Mouse (Mus musculus) v-Abl transformed pro-B cells (cell line): ENCODE results near the gene Hip1.

Source experiments
- in situ Hi-C, 2 experiments: fragments of 400-800 bp; cut with MboI; formaldehyde crosslinking; loops; one replicate each; pipeline ENCODE4 v1.15.1; 2025; ENCODE audit not compliant: unreplicated experiment in 2 of 2

Hip1 gene

DNA sequence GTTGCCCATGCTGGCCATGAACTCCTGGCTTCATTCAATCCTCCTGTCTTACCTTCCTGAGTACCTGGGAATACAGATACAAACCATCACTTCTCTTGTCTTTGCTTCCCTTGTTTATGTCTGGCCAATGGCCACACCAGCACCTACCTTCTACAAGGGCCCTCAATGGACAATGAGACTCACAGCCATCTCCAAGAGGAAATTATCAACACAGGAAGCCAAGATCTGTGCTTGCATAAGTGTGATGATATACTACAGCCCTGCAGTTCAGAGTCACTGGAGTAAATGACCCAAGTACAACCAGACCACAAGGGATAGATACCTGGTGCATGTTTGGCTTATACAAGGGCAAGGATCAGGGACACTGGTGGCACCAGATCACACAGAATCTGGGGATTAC is 9.1 kb downstream of the Hip1 start:
- in situ Hi-C loops: loop anchor here in 1 of 2 experiments (5.0 kb wide), 1 partner anchor 49 kb away; no protein-coding TSS in a partner anchor

DNA sequence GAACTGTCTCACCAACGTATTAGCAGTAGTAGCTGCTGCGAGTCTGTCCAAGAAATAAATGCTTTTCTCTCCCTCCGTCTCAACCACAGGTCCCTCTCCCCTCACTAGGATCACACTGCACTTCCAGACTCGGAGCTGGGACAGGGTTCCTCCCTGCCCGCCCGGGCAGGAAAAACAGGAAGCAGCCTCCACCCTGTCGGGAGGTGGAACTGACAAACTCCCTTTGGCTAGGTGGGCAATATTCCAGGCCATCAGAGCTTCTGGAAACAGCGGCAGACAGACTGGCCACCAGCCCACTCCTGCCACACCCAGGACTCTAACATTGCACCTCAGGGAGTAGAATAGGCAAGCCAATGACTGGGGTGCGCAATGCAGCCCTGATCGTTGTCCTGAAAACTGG is 11.5 kb downstream of the Hip1 start:
- in situ Hi-C loops: no loop called here

DNA sequence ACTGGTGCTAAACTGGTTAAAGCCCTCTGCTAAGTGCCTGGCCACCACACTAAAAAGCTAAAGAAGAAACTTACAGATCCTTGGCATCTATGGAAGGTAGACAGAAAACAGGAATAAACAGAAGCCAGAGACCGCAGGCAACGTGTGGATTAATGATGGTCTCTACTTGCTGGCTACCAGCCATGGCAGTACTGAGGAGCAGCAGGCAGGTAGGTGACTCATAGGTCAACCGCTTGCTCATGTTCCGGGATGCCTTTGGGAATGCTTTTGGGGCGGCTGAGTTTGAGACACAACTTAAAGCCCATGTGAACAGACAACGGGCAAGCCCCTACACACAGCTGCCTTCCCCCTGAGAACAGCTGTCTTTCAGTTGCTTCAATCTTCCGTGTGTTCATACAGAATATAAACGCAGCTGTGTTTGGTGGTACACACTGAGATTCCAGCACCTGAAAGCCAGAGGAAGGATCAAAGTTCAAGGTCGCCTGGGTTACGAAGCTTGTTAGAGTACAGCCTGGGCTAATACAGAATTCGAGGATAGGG is 13.5 kb downstream of the Hip1 start:
- in situ Hi-C loops: no loop called here

DNA sequence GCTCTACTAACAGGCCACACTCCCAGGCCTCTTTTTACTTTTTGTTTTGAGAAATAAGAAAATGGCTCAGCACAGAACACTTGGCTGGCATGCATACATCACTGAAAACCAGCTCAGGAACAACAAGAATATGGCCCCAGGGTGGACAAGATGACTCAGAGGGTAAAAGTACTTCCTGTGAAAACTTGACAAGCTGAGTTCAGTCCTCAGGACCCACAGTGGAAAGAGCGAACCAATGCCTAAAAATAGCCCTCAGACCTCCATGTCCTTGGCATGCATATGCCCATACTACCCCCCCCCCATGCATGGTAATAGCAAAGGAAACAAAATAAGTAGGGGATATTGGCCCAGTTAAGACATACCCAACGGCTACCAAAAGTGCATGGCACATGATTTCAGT is 15.0 kb downstream of the Hip1 start:
- in situ Hi-C loops: no loop called here

DNA sequence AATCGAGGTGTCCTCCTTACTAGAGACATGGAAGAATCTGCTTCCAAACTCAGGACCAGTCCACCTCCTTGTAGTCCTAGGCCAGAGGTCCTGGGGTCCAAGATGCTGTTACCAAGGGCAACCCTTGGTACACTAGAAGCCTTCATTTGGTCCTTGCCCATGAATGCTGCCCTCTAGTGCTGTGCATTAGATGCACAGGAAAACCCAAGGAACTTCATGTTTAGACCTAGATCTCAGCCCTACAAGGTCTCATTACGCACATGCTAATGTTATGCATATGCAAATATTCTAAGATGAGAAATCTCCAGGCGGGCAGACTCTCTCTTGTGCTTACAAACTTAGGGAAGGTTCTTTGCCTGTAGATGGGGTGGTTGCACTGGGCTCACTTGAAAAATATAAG is 15.6 kb downstream of the Hip1 start:
- in situ Hi-C loops: no loop called here

DNA sequence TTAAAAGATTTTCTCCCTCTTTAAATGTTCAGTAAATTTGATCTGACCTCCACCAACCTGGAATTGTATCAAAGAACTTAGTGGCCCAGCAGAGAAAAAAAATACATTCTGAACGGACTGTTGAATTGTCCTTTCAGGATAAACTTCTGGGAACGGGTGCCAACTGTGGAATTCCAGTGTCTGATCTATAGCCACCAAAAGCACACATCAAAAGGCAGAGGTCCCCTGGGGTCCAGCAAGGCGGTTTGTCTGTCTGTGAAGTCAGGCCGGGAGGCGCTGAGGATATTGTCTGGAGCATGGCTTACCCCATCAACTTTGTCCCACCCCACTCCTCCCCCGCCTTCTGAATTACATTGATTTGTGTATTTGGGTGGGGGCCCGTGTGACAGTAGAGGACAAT is 16.9 kb downstream of the Hip1 start:
- in situ Hi-C loops: no loop called here

DNA sequence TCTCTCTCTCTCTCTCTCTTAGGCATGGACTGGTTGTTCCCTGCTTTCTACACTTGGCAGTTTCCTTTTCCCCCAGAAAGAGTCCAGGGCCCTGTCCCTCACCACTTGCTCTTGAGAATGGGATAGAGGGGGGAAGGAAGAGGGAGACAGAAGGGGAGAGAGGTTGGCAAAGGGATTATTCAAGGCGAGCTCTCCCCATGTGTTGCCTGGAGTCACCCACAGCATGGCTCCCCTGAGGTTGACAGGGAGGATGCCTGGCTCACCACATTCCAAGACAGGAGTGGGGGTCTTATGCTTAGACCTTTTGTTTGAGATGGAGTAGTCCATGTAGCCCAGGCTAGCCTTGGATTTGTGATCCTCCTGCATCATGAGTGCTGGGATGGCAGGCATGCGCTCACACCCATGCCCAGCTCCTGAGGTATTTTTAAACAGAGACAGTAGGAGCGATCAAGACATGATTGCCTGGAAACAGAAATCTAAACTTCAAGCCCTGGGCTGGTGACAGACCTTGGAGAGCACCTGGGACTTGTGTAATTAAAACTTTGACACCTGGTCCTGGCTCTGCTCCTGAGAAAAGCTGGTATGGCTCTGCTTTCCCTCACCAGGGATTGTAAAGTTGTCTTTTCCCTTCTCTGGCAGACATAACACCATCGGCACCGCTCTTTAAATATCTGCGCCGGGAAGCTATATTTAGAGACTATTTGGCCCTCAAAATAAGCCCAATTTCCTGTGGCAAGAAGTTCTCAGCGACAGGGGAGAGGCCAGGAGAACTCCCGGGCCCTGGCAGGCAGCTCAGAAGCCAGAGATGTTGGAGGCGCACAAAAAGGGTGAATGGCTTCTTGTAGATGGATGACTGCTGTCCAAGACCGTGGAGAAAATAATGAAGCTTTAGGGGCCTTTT is 20.0 kb downstream of the Hip1 start:
- in situ Hi-C loops: no loop called here

DNA sequence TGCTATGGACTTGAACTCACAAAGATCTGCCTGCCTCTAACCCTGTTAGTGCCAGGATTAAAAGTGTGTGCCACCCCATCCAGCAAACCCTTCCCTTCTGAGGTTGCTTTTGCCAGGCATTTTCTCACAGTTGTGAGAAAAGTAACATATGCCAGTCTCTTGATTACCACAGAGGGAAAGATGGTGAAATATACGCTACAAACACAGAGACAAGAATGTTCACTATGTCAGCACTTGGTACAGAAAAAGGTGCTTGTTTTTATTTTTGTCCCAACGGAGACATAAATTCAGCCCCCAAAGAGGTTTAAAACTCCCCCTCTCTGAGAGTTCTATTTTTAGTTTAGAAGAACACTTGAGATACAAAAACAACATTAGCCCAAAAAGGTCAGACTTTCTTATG is 20.8 kb downstream of the Hip1 start:
- in situ Hi-C loops: no loop called here

DNA sequence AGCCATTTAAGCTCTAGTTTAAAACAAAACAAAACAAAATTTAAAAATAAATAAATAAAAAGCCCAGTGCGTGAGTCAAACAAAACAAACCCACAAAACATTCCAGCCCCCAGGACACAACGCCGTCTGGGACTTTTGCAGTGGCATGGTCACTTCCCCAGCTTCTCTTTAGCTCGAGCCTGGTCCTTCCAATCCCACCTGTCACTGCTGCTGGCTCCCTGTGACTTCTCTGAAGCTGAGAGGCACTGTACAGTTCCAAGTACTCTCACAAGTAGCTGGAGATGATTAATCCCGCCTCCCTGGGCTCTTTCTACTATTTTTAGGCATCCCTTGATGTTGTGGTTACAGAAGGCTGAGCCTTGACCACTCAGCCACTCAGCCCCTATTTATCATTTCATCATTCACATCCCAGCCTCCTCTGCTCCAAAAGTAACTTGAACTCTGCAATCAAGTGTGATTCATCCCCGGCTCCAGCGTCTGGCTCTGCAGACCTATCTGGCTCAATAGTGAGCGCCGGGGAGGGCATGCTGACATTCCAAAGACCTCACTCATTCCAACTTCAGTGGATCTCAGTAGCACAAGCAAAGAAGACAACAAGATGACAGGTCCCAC is 22.7 kb downstream of the Hip1 start:
- in situ Hi-C loops: no loop called here

DNA sequence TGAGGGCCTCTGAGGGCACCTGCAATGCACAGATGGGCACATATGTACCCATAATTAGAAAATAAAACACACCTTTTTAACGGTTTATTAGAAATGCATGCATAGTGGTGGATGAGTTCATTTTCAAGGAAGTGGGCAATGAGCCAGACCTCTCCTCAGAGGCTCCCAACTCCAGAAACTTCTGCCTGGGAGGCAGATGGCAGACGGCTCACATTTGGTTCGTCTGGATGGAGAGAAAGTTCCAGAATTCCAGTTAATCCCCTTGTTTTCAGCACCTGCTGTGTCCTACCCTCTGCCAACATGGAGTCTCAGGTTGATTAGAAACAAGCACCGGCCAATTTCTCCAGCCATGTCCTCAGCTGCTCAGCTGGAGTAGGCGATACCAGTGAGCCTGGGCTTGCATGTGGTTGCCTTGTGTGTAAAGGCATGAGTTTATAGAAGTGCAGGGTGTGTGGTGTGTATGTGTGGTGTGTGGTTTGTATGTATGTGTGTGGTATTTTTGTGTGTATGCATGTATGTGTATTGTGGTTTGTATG is 27.5 kb downstream of the Hip1 start:
- in situ Hi-C loops: no loop called here

DNA sequence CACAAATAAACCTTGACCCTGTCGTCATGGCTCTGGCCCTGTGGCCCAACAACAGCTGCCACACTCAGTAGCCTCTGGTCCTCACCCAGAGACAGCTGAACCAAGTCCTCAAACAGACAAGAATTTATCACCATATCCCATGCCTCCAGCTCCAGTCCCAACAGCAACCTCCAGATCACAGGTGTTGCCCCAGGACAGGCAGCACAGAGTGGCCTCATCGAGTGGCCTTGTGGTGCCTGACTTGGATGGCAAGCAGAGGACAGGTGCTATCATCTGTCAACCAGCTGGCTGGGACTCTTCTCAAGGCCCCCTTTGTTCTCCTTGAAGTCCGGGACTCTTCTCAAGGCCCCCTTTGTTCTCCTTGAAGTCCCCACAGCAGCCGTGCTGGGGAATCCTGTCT is 31.8 kb downstream of the Hip1 start:
- in situ Hi-C loops: no loop called here

DNA sequence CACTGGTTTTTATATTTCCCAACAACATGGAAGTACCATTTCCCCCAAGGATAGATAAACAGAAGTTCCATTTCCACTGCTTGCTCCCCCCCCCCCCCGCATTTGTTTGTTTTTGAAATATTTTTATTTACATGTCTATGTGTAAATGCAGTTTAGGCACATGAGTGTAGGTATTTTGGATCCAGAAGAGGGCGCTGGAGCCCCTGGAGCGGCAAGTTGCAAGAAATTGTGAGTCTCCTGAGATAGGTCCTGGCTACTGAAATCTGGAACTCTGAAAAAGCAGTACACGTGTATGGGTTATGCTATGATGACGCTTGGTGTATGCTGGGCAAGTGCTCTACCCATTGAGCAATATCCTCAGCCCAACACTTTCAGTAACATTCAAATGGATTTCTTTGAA is 33.8 kb downstream of the Hip1 start:
- in situ Hi-C loops: no loop called here

DNA sequence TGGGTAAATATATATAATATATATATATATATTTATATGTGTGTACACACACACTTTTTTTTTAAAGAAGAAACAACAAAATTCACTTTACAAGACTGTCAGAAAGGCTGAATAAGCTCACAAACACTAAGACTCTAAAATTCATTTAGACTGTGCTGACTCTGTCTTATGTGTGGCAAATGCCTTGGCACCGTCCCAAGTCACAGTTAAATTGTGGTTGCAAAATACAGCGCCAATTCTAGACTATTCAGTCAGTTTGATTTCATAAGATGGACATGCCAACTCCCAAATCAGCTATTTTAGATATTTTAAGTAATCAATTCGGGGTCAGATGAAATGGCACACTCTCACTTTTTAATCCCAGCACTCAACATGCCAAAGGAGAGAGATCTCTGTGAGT is 36.6 kb downstream of the Hip1 start:
- in situ Hi-C loops: no loop called here

DNA sequence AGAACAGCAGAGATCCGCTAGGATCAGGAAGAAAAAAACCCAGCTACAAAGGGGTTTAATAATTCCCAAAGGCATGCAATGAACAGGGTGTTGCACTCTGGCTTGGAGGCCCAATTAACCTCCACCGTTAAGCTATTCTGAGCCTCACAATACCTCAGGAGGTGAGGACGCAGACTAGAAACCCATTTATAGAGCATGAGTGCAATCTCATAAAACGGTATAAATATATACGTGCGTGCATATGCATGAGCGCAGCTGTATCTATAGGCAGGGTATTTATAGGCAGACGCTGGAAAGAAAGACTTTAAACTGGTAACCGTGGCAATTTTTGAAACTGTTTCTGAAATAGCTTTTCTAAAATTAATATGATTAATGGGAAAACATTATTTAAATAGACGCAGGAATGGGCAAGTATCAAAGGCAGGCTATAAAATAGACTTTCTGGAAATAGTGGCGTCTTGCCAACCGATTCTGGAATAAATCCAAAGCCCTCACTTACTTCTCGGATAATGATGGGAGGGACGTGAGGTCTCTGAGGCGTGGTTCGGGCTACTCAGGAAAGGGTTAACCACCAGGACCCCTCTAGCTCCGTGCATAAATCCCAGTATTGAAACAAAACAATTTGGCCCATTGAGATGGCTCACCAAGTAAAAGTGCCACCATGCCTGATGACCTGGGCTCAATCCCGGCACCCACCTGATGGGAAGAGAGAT is 37.2 kb downstream of the Hip1 start:
- in situ Hi-C loops: no loop called here

DNA sequence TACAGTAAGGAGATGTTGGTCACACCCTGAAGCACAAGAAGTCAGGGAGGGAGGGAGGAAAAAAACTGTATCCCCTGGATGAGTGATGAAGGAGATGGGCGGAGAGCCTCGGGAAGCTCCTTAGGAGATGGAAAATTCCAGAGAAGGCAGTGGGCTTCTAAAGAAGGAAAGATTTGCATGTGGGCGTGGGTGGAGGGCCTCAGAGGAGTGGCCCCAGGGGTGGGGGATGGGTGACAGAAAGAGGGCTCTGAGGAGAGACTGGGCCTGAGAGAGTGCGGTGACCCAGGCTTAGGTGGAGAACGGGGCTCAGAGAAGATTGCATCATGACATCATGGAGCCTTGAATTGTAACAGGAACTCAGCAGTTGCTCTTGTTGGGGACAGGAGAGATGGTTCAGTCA is 39.5 kb downstream of the Hip1 start:
- in situ Hi-C loops: no loop called here

DNA sequence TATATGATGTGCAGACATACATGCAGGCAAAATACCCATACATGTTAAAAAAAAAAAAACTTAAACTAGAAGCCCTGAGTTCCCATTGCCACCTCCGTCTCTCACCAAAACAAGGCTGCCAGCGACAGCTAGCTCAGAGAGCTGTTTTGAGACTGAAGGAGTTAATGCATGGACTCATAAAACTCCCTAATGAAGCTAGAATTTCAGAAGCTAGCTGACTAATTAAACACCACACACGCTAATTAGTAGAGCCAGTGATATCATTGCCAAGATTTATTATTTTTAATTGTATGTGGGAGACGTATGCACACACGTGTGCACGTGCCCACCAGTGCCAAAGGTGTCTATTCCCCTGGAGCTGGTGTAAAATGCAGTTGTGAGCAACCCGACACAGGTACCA is 42.0 kb downstream of the Hip1 start:
- in situ Hi-C loops: no loop called here

DNA sequence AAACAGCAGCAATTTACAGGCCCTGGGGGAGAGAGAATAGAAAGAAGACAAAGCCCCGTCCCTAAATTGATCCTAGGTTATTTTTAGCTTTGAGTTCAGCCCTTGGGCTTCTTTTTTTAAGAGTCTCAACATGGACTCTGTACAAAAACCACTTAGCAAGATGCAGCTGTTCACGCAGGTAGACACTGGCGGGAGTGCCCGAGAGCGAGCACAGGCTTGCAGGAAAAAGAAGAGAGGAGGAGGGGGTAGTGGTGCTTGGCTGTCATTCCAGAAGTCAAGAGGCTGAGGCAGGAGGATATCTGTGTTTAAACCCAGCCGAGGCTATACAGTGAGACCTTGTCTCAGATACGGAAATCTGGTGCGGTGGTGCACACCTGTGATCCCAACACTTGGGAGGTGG is 42.9 kb downstream of the Hip1 start:
- in situ Hi-C loops: no loop called here

DNA sequence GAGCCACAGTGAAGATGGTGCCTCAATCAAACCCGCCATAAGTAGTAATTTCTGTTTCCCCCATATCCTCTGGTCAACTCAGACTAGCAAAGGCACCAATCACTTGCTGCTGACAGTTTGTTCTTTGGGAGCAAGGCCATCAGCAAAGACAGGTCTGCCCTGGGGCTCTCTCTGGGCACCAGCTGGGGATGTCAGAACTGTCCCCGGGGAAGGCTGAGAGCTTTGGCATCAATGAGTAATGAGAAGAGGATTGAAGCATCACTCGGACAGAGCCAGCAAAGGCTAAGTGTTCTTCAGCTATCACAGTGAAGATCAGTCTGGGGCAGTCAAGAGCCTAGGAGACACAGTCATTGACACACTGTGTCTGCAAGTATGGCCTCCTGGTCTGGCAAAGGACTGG is 46.0 kb downstream of the Hip1 start:
- in situ Hi-C loops: no loop called here

DNA sequence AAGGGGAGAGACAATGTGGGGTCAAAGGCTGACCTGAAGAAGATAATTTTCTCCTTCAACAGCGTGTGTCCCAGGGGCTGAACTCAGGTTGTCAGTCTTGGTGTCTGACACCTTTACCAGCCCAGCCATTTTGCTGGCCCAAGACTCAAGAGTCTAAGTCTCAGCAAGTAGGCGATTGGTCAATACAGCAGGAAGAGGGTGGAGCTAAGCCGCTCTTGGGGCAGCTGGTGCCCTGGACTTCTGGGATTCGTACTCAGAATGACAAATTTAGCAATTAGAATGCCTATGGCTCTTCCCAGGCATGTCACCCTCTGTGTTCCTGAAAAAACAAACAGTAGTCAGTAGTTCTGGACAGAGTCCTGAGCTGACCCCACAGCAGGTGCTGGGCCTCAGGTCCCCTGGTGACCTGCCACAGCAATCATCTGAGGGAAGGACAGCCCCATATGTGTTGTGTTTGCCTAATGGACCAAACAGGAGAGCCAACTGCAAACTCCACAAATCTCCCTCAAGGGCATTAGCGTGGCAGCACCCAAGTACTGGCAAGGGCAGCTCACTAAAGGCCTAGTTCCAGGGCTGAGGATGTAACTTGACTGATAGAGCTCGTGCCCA is 47.5 kb downstream of the Hip1 start:
- in situ Hi-C loops: no loop called here

DNA sequence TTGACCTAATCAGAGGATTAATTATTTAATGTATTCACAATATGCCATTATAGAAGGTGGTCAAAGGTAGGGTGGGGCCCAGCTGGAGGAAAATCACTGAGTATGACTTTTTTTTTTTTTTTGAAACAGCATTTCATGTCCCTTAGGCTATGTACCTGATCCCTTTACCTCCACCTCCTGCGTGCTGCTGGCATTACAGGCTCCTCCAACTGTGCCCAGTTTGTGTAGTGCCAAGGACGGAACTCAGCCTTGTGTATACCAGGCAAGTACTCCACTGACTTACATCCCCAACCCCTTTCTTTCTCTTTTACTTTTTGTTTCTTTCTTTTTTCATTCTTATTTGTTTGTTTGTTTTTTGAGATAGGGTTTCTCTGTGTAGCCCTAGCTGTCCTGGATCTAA is 48.4 kb downstream of the Hip1 start:
- in situ Hi-C loops: no loop called here

DNA sequence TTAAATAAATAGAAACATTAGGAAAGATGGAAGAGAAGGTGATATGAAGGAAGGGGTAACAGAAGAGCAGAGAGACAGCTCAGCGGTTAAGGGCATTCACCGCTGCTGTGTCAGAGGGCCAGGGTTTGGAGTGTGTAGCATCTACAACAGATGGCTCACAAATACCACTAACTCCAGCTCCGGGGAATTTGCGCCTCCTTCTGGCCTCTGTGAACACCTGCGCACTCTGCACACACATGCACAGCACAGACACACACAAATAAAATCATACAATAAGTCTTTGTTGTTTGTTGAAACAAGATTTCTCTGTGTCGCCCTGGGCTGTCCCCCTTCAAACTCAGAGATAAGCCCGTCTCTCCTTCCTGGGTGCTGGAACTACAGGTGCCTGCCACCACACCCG is 49.4 kb downstream of the Hip1 start:
- in situ Hi-C loops: no loop called here
